Mouse (Mus musculus) spleen, postnatal 4 days (tissue): ENCODE data around the gene C1ql1.
A peak's percentile ranks its signal among the peaks of the same experiment; 100 is the strongest.

Experiments used
- DNase-seq, 2 experiments: peaks; one replicate each; pipeline ENCODE4 v3.0.0; 2022; ENCODE audit warnings: low spot score in 2 of 2

The C1ql1 gene

DNA sequence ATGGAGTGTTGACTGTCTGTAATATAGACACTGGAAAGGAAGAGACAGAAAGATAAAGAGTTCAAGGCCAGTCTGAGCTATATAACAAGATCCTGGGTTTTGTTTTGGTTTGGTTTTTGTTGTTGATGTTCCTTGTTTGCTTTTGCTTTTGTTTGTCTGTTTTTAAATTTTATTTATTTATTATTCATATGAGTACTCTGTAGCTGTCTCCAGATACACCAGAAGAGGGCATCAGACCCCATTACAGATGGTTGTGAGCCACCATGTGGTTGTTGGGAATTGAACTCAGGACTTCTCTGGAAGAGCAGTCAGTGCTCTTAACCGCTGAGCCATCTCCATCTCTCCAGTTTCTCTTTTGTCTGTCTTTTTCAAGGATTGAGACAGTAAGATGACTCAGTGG, 12.4 kb upstream of the C1ql1 start:
- no peak for DNase-seq

- DNase-seq: no peak
These were observed 11.9 kb upstream of the C1ql1 start for GRCm38 (mm10) chr11:102958431-102958830.

DNA sequence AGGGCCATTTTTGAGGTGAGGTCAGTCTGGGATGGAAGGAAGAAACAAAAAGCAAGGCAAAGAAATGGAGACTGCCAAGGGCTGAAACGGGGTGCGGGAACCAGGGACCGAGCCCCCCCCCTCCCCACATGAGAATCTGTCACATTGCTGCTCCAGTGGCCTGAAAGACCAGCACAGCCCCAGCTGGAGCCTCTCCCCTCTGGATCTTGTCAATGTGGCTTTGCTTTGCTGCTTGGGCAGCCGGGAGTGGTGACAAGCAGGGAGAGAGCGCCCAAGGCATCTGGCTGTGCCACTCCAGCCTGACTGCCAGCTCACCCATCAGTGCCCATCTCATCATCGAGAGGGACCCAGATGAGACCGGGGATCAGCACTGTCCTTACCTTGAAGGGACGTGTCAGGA, 11.2 kb upstream of the C1ql1 start:
- DNase-seq: no peak

DNA sequence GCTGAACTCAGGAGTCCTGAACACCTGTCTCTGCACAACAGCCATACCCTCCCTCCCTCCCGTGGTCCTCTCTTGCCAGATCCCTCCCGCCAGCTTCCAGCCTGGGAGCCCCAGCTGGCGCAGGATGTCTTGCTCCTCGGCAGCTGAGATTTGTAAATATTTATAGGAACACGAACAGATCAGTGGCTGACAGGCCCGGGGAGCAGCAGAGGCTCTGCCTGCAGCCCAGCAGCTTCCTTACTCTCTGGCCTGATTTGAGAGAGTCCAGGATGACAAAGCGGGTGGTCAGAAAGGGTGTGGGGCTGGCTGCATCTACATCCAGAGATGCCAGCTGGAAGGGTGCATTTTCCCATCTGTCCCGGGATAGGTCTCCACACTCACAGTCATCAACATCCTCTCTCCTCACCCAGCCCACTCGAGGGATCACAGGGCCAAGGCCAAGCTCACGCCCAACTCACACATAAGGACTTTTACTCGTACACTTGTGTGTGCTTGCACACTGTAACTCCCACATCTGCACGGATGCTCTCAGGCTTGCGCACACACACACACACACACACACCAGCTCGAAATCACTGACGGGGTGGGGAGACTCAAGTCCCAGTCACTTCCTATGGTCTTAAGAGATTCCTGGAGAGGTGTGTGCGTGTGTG, 10.6 kb upstream of the C1ql1 start:
- no peak for DNase-seq

GRCm38 (mm10) chr11:102952922-102953321, 6.4 kb upstream of the C1ql1 start:
- DNase-seq: no peak

DNA sequence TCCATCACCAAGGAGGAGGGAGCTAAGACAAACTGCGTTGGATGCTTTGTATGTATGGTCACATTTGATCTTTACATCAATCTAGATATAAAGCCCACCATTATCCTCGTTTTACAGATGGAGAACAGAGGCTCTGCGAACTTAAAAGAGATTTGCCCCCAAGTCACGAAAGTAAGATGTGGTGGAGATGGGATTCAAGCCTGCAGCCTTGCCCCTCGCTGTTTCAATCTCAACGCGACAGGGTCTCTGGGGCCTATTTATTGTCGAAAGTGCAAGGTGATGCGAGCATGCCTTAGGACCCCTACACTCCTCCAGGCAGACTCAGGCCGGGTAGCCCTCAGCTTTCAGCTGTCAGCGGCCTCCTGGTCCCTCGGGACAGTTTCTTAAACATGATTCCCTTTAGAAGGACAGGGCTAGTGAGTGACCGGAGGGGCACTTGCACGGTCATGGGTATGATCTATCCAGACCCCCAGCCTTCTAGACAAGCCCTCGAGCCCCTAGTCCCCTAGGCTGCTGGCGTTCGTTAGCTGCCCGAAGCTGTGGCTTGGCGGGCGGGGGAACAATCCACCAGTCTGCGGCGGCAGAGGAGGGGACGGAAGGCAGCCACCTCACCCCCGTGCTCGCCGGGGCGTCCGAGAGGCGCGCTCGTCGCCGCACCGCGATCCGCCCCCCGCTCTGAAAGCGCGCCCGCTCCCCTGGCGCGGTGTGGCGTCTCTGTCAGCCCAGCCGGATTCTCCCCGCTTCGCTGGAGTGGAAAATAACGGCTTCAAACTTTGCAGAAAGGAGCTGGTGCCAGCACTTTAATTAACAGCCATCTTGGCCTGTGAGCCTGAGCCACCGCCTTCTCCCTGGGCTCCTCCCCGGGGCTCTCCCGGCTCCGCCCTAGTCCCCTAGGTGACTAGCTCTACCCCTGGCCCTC, 1.8 kb upstream of the C1ql1 start:
- DNase-seq: no peak

- DNase-seq: no peak
These were observed 480 bp upstream of the C1ql1 start for GRCm38 (mm10) chr11:102946992-102947343.

DNA sequence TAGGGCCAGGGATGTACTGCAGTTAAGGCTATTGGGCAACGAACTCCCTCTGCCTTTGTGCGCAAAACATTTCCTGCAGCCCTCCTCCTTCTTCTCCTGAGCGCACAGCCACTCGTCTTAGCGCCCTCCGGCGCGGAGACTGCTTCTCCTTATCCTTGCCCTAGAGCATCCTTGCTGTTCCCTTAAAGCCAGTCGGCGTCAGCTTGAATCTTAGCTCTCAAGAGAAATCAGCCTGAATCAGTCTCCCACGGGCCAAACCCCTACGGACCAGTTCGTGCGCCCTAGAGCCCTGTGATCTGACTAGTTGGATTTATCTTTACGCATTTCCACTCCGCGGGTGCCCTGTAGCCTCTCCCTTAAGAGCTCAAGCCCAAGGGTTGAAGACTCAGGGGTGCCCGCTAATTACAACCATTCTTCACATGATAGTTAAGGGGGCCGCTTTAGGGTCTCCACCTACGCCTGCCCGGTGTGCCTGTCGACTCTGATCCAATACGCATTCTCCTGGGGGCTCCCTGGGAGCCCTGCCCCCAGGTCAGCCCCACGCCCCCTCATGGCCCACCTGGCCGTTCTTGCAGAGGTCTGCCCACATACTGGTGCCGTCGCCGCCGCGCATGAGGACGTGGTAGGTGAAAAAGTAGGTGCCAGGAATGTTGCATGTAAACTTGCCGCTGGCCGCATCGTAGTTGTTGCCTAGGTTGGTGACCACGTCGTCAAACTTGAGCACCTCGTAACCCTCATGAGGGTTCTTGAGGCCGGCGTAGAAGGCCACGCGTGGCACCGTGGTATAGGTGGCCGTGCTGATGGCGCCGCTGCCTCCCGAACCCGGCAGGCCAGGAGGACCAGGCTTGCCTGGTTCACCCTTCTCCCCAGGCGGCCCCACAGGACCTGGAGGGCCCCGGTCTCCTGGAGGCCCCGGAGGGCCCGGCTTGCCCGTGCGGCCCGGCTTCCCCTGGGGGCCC, 903 bp downstream of the C1ql1 start:
- DNase-seq: peak in 1 of 2 experiments; percentile 68

GRCm38 (mm10) chr11:102941236-102941635, 5.3 kb downstream of the C1ql1 start:
- DNase-seq: no peak

DNA sequence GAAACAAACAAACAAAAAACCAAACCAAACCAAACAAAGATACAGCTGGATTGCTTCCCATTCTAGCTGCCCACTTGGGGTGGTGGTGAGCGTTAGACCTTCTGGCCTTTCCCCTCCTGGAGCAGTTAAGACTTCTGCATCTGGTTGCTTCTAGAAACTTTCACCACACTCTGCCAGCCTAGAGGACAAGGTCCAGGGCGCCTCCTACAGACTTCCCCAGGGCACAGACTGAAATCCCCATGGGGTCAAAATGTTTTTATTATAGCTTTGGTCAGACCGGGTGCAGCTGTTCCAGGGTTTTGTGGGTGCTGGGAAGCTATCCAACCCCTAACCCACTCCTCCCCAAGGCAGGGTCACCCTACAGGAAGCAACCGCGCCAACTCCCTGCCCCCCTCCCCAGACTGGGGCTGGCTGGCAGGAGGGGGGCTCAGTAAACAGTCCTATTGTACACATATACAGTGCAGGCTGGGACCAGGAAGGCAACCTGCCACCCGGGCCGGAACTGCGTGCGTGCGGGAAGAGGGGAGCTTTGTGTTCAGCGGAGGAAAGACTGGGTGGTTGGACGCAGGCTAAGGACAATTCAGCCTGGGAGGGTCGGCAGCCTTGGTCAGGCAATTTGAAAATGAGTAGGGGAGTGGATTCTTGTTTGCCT, 7.3 kb downstream of the C1ql1 start:
- DNase-seq: no peak

DNA sequence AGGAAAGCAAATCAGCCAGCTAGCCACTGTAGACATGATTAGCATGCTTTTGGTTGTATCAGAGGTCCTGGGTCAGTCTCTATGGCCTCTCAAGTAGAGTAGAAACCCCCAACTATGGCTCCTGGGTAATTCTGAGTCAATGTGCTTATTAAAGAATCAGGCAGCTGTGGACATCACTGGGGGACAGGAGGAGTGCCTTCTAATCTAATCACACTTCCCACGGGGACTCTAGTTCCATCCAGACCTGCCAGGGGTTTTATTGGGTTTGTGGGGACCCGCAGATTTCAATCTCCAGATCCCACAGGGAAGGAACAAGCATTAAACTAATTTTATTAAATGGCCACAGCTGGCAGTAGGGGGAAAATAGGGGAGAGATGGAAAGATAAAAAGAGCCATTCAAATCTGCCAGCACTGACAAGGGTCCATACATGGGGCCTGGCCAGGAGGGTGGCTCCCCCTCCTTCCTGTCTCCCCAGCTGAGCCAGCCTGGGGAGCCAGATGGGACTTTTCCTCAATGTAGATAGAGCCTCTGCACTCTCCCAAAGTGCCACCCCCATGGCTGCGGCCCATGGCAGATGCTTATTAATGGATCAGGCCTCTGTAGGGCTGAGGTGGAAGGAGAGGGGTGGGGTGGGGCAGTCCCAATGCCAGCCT, 8.8 kb downstream of the C1ql1 start:
- no peak for DNase-seq

GRCm38 (mm10) chr11:102936272-102936671, 10.2 kb downstream of the C1ql1 start:
- DNase-seq: no peak

DNA sequence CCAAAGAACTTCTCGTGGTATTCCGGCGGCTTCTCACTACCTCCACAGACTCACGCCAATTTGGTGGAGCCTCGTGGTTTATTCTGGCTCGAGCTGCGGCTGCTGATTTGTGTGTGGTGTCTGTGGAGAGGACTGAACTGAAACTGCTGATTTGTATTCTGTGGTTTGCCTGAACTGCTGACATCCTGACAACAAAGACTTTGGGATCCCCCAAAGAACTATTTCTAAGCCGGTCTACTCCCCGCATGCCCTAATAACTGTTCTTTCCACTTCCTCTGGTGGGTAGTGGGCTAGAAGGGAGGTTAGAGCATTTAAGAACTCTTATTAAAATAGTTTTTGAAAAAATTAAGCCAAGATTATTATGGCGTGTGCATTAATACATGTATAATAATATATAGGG, 15.8 kb downstream of the C1ql1 start:
- DNase-seq: no peak

GRCm38 (mm10) chr11:102925351-102925717, 21.2 kb downstream of the C1ql1 start:
- DNase-seq: peak in 1 of 2 experiments; percentile 85

DNA sequence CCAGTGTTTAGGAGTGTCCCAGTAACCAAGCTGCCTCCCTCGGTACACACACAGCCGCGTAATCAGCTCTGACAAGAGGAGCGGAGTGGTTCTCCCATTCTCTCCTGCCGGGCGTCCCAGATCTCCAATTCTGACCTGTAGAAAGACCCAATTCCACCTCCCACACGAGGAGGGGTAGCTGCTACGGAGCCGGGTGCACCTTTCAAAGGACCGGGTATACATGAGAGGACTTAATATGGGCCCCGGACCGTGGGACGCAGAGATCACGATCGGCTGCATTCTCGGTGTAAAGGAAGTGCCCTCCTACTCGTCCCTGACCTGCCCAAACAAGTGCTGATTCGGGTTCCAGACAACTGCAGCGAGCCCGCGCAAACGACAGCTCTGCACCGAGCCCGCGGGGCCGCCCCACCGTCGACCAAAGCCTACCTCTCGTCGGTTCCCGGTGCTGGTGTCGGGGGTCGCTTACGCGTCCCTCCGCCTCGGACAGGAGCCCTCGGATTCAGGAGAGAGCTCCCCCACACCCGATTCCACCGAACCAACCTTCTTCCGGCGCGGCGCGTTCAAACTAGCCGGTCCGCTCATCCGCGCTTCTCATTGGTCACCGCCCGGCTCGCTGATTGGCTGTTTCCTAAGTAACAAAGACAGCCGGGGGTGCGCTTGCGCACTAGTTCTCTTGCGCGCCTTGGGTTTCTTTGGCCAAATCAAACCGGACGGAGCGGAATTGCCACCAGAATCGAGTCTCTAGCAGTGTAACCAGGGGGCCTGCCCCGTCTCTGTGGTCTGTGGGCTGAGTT, 21.7 kb downstream of the C1ql1 start, which contains the start of gene Kif18b:
Gene Kif18b (minus strand): TSS at position 568 of the 794 bp plus-strand sequence.
- peak; percentile 96 to 98 for DNase-seq

DNA sequence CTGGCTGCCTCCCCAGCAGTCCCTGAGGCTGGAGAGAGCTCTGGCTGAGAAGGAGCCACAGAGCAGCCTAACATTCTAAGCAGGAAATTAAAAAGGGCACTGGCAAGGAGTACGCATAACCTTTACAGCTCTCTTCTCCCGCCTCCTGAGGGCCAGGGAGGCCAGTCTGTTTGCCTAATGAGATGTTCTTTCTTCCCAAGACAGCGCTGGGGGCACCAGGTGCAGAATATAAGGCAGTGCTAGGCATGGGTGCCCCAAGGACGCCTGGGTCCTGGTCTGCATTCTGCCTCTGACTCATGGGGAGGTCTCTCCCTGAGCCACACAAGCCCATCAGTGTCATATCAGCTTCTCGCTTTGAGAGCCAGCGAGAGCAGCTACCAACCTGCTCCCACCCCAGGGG, 25.0 kb downstream of the C1ql1 start:
- DNase-seq: no peak

GRCm38 (mm10) chr11:102918077-102918476, 28.4 kb downstream of the C1ql1 start:
- no peak for DNase-seq

DNA sequence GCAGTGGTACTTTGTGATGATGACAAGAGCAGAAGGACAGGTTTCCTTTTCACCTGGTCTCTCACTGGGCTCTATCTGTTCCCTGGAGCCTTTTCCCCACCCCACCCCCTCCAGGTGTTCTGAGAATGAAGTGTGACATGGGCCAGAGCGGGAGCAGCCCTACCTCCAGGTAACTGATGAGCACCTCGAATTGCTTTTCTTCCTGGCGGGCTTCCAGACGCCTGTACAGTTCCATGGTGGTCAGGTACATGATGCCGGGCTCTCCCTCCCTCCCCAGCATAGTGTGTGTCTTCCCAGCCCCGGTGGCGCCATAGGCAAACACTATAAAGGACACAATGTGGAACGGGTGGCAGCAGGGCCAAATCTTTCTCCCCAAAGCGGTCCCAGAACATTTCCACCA, 31.1 kb downstream of the C1ql1 start:
- DNase-seq: no peak

- no peak for DNase-seq
These were observed 35.1 kb downstream of the C1ql1 start for GRCm38 (mm10) chr11:102911376-102911775.

GRCm38 (mm10) chr11:102903654-102904053, 42.8 kb downstream of the C1ql1 start:
- DNase-seq: no peak
